Mouse (Mus musculus) hindbrain, embryonic 16.5 days (tissue): ENCODE data around the gene Usp8. TPM values are rescaled to one million over a fixed set of nuclear protein-coding genes. Genes with fewer than 3 reads are reported as not detected.
A peak's percentile ranks its signal among the peaks of the same experiment; 100 is the strongest.

Experiments
- ATAC-seq: fragments of 200-750 bp; cut with Nextera tagmentation; 2 replicates; pipeline ENCODE4 v1.8.0; 2017; ENCODE audit warnings: moderate TSS enrichment, moderate library complexity
- H3K27ac ChIP-seq: fragments of 300-500 bp; sonication (generic); 2 replicates; pipeline ENCODE4 v1.5.1; 2014; ENCODE audit warnings: low read depth, mild to moderate bottlenecking, control low read depth, low read length, moderate library complexity
- H3K27me3 ChIP-seq: fragments of 300-500 bp; sonication (generic); replicated peaks from 2 replicates; pipeline ENCODE4 v1.6.1; 2014; ENCODE audit warnings: low read length; ENCODE audit not compliant: control insufficient read depth, insufficient read depth
- H3K36me3 ChIP-seq: fragments of 300-500 bp; sonication (generic); 2 replicates; pipeline ENCODE4 v1.6.1; 2014; ENCODE audit warnings: mild to moderate bottlenecking, low read length, moderate library complexity, mixed read lengths; ENCODE audit not compliant: control insufficient read depth, insufficient read depth
- H3K4me1 ChIP-seq: fragments of 300-500 bp; sonication (generic); 2 replicates; pipeline ENCODE4 v1.6.1; 2014; ENCODE audit warnings: low read depth, low read length; ENCODE audit not compliant: control insufficient read depth, insufficient read depth
- H3K4me2 ChIP-seq: fragments of 300-500 bp; sonication (generic); 2 replicates; pipeline ENCODE4 v1.6.1; 2014; ENCODE audit warnings: mild to moderate bottlenecking, low read length, control low read depth, moderate library complexity
- H3K4me3 ChIP-seq: fragments of 300-500 bp; sonication (generic); 2 replicates; pipeline ENCODE4 v1.5.1; 2014; ENCODE audit warnings: mild to moderate bottlenecking, low read length, control low read depth, moderate library complexity
- H3K9ac ChIP-seq: fragments of 300-500 bp; sonication (generic); 2 replicates; pipeline ENCODE4 v1.6.1; 2014; ENCODE audit warnings: low read depth, mild to moderate bottlenecking, control low read depth, low read length, moderate library complexity
- H3K9me3 ChIP-seq: fragments of 300-500 bp; sonication (generic); 2 replicates; pipeline ENCODE4 v1.6.1; 2014; ENCODE audit warnings: mild to moderate bottlenecking, low read length, moderate library complexity; ENCODE audit not compliant: control insufficient read depth
- WGBS: fragments of 180-500 bp; shearing (Covaris S2); extraction: QIAGEN DNeasy Blood & Tissue Kit; methylation state at CpG from one replicate; pipeline ENCODE4 v1.1.7; 2014; 5-methylcytosine and 5-hydroxymethylcytosine counted together
- polyA plus RNA-seq: library from polyadenylated mRNA; unstranded; fragments of >200 nt; fragmentation: Nextera tagmentation; extraction: Ambion mirVana; gene quantifications from 2 replicates; pipeline ENCODE4 v1.2.1, GENCODE M21; 2015

Usp8 gene
- polyA plus RNA-seq, 1 experiment from 2014 or later = 28.7 TPM

DNA sequence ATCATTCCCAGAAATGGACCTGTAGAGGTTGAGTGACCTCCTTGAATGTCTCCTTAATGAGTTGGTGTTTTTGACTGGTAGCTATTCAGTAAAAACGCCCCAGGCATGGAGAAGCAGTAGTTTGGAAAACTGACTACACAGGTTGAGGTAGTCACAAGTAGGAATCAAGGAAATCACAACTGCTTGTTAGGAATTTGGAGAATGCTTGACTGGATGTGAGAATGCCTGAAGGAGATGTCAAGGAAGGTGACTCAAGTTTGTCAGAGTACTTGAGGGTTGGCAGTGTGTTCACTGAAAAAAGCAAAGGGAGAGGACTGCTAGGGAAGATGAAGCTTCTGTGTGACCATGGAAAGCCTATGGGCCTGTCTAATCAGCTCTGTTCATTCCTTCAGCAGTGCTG is 29.8 kb upstream of the Usp8 start:
- Histone ChIP-seq H3K27ac (no peak overlapping the region), H3K4me1 (peaks cover 24% of the 10 kb centered on the region), H3K27me3 (no peaks in the 10 kb centered on the region), H3K4me3 (no peak overlapping the region), H3K36me3 (no peaks in the 10 kb centered on the region), H3K9ac (no peak overlapping the region), H3K9me3 (no peaks in the 10 kb centered on the region), H3K4me2 (no peak overlapping the region)
- 100% methylated on average over 1 of the region's 1 CpGs for WGBS
- ATAC-seq = no peak

DNA sequence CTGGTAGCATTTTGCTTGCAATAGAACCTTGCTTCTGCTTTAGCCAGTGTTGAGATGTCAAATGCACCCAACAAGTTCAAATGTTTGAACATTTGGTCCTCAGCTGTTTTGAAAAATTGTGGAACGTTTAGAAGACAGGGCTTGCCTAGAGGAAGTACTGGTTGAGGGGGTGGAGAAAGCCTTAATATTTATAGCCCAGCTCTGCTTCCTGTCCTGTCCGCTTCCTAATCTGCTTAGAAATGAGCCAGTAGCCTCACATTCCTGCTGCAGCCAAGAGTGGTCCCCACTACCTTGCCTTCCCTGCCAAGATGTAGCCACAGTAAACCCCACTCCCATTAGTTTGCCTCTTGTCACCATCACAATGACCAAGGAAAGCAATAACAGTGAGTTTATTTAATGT is 24.8 kb upstream of the Usp8 start:
- H3K4me3 ChIP-seq = no peak overlapping the region
- no peak overlapping the region for H3K27ac ChIP-seq
- ATAC-seq = no peak
- 91% methylated on average over 2 of the region's 2 CpGs for WGBS
- no peaks in the 10 kb centered on the region for H3K36me3 ChIP-seq
- no peak overlapping the region for H3K9ac ChIP-seq
- no peaks in the 10 kb centered on the region for H3K9me3 ChIP-seq
- no peak overlapping the region for H3K4me2 ChIP-seq
- no peaks in the 10 kb centered on the region for H3K27me3 ChIP-seq
- H3K4me1 ChIP-seq = peaks cover 2% of the 10 kb centered on the region; the same call in 1 of the 2 replicates

DNA sequence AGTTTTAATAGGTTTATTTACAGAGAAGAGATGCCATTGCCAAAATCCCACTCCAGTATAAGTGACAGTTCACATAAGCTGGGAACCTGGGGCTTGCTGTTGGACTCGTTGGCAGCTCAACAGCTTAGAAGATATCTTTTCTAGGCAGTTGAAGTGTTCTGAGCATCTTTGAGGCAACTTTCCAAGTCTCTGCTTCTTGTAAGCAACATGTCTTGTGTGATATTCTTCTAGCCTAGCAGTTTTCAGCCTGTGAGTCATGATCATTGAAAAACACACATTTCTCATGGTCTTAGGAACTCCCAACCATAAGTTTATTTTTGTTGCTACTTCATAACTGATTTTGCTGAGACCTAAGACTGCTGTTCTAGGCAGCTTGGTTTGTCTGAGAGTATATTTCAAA is 24.2 kb upstream of the Usp8 start:
- ATAC-seq = no peak
- Histone ChIP-seq H3K27ac (0 out of 2 replicates have a peak overlapping the region, but pooled peaks have one; percentile 29), H3K4me3 (no peak overlapping the region), H3K9me3 (no peaks in the 10 kb centered on the region), H3K9ac (no peak overlapping the region), H3K36me3 (no peaks in the 10 kb centered on the region), H3K27me3 (no peaks in the 10 kb centered on the region), H3K4me1 (no peaks in the 10 kb centered on the region), H3K4me2 (no peak overlapping the region)
- WGBS = 100% methylated on average over 1 of the region's 1 CpGs

DNA sequence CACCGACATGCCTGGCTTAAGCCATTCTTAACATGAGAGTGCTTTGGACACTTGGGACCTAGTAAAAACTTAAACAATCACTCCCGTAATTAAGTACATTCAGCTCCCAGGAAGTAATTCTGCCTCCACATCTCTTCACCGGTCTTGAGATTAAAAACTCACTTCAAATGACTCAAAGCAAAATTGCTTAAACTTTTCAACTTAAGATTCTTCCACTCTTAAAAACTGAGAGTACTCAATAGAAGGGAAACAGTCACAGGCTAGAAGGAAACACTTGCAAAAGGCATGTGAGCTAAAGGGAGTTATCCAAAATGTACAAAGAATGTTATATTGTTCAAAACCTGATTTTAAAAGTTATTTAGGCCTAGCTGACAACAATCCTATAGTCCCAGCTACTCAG is 15.8 kb upstream of the Usp8 start:
- ATAC-seq = no peak
- WGBS = 81% methylated on average over 3 of the region's 3 CpGs
- H3K4me2 ChIP-seq = no peak overlapping the region
- no peaks in the 10 kb centered on the region for H3K4me1 ChIP-seq
- H3K36me3 ChIP-seq = no peaks in the 10 kb centered on the region
- H3K27me3 ChIP-seq = no peaks in the 10 kb centered on the region
- no peak overlapping the region for H3K4me3 ChIP-seq
- no peak overlapping the region for H3K27ac ChIP-seq
- H3K9ac ChIP-seq = no peak overlapping the region
- H3K9me3 ChIP-seq = no peaks in the 10 kb centered on the region

DNA sequence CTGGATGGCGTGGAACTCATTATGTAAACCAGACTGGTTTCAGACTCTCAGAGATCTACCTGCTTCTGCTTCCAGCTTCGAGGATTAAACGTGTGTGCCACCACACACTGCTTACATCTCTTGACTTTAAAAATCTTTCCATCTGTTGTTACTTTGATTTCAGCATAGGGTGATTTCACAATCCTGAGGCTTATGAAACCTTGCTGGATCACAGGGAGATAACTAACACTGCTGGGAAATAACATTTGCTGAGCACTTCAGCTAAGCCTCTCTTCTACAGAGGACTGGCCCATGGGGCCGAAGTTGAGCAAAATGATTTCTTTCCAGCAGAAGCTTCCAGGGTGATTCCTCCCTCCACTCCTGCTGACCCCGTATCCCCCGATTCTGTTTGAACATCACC is 11.8 kb upstream of the Usp8 start:
- H3K4me3 ChIP-seq = no peak overlapping the region
- H3K9me3 ChIP-seq = no peaks in the 10 kb centered on the region
- H3K9ac ChIP-seq = no peak overlapping the region
- ATAC-seq = no peak
- no peak overlapping the region for H3K27ac ChIP-seq
- no peaks in the 10 kb centered on the region for H3K36me3 ChIP-seq
- H3K27me3 ChIP-seq = no peaks in the 10 kb centered on the region
- WGBS = 88% methylated on average over 6 of the region's 6 CpGs
- no peak overlapping the region for H3K4me2 ChIP-seq
- H3K4me1 ChIP-seq = no peaks in the 10 kb centered on the region

GRCm38 (mm10) chr2:126707438-126707779 is 281 bp downstream of the Usp8 start:
- under 1% methylated on average over 22 of the region's 23 CpGs for WGBS
- Histone ChIP-seq H3K9me3 (no peaks in the 10 kb centered on the region), H3K9ac (peak overlapping the region; percentile 98), H3K27ac (peak overlapping the region; percentile 86), H3K27me3 (peaks cover 2% of the 10 kb centered on the region), H3K4me2 (peak overlapping the region; percentile 65), H3K36me3 (no peaks in the 10 kb centered on the region), H3K4me1 (peaks cover 11% of the 10 kb centered on the region), H3K4me3 (peak overlapping the region; percentile 94)
- ATAC-seq = peak; percentile 83

DNA sequence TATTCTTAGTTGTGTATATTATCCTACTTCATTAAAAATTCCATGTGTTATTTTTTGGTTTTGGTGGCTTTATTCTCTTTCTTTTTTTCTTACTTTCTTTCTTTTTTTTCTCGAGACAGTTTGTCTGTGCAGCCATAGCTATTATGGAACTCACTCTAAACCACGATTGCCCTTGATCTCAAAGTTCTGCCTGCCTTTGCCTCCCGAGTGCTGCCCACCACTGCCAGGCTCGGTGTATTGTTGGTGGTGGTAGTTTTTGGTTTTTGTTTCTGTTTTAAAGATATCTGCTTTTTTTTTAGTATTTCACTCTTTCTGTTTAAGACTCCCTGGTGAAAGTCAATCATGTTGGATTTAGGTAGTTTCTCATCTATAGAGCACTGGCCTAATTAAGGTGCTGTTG is 1.2 kb downstream of the Usp8 start:
- no peaks in the 10 kb centered on the region for H3K36me3 ChIP-seq
- peak overlapping the region; percentile 65; the same call in 1 of the 2 replicates for H3K4me2 ChIP-seq
- no peak overlapping the region for H3K27ac ChIP-seq
- H3K4me1 ChIP-seq = peaks cover 11% of the 10 kb centered on the region
- peaks cover 2% of the 10 kb centered on the region for H3K27me3 ChIP-seq
- H3K9me3 ChIP-seq = no peaks in the 10 kb centered on the region
- WGBS = 90% methylated on average over 4 of the region's 4 CpGs
- no peak overlapping the region for H3K9ac ChIP-seq
- no peak overlapping the region for H3K4me3 ChIP-seq
- ATAC-seq = no peak

DNA sequence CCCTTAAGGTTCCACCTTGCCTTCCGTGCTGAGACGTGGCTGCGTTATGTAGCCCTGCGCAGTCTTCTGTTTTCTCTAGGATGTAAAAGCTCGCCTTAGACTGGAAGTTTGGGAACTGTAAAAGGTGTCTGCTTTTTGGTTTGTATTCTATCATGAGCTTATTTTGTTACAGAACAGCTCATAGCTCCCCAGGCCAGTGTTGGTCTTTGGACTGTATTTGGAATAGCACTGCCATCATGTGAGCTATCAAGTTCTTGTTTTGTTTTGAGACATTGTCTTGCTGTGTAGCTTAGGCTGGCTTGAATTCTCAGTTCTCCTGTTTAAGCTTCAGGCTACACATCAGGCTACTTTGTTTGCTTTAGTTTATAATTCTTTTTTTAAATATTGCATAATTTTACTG is 5.4 kb downstream of the Usp8 start:
- no peak for ATAC-seq
- Histone ChIP-seq H3K4me2 (no peak overlapping the region), H3K27me3 (no peaks in the 10 kb centered on the region), H3K4me3 (no peak overlapping the region), H3K9ac (no peak overlapping the region), H3K4me1 (peaks cover 9% of the 10 kb centered on the region), H3K36me3 (no peaks in the 10 kb centered on the region; the same call in 1 of the 2 replicates), H3K27ac (no peak overlapping the region), H3K9me3 (no peaks in the 10 kb centered on the region)
- 98% methylated on average over 5 of the region's 5 CpGs for whole genome bisulfite sequencing

GRCm38 (mm10) chr2:126712950-126713349 is 5.8 kb downstream of the Usp8 start:
- Histone ChIP-seq H3K36me3 (no peaks in the 10 kb centered on the region; the same call in 1 of the 2 replicates), H3K4me3 (no peak overlapping the region), H3K4me1 (peaks cover 7% of the 10 kb centered on the region), H3K4me2 (no peak overlapping the region), H3K27ac (no peak overlapping the region), H3K27me3 (no peaks in the 10 kb centered on the region), H3K9me3 (no peaks in the 10 kb centered on the region), H3K9ac (no peak overlapping the region)
- ATAC-seq = no peak

DNA sequence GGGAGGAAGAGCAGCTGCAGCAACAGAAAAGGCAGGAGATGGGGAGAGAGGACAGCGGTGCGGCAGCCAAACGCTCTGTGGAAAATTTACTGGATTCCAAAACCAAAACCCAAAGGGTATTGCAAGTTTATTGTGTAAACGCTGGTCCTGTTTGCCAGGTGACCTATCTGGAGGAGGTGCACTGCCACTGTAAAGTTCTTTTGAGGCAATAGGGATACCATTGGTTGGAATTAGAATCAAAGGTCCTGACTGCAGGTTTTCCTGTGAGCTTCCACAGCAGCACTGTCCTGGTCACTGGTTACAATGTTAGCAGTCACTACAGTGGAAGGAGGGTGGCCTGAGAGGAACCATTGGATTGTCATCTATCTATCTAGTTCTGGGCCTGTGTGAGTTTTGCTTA is 22.1 kb downstream of the Usp8 start:
- Histone ChIP-seq H3K9me3 (no peaks in the 10 kb centered on the region), H3K4me3 (no peak overlapping the region), H3K27ac (no peak overlapping the region), H3K4me2 (no peak overlapping the region), H3K36me3 (peaks cover 13% of the 10 kb centered on the region), H3K27me3 (no peaks in the 10 kb centered on the region), H3K4me1 (no peaks in the 10 kb centered on the region), H3K9ac (no peak overlapping the region)
- 99% methylated on average over 4 of the region's 4 CpGs for WGBS
- ATAC-seq = no peak
